Mouse (Mus musculus) MN1 (cell line): ENCODE data around the gene Hsd3b6.
"Not testable (repeated sequence)": the region's sequence is repeated elsewhere in the genome, so short reads cannot be mapped to it uniquely, and the experiment has no call there.

Experiments used
- DNase-seq: peaks from one replicate; pipeline ENCODE4 v3.0.0-alpha.2; 2016; ENCODE audit warnings: low spot score

The Hsd3b6 gene

GRCm38 (mm10) chr3:98814101-98814670 lies at the start of gene Hsd3b6:
Gene Hsd3b6 (minus strand): TSS chr3:98814443.
- DNase-seq = no peak

- DNase-seq = no peak
Observed at GRCm38 (mm10) chr3:98862800-98863199, 48.6 kb upstream of the Hsd3b6 start.

GRCm38 (mm10) chr3:98859576-98859975 lies 45.3 kb upstream of the Hsd3b6 start, which contains the start of gene Hsd3b1:
Gene Hsd3b1 (minus strand): TSS chr3:98859794.
- DNase-seq = no peak

- DNase-seq = no peak
Observed at GRCm38 (mm10) chr3:98858051-98858450, 43.8 kb upstream of the Hsd3b6 start.

- no peak for DNase-seq
Observed at GRCm38 (mm10) chr3:98856892-98857291, 42.6 kb upstream of the Hsd3b6 start.

- DNase-seq = no peak
Observed at GRCm38 (mm10) chr3:98855160-98855559, 40.9 kb upstream of the Hsd3b6 start.

GRCm38 (mm10) chr3:98853685-98854084 lies 39.4 kb upstream of the Hsd3b6 start:
- no peak for DNase-seq

GRCm38 (mm10) chr3:98853051-98853450 lies 38.8 kb upstream of the Hsd3b6 start:
- DNase-seq = no peak

- DNase-seq = no peak
Observed at GRCm38 (mm10) chr3:98852631-98853030, 38.4 kb upstream of the Hsd3b6 start.

- DNase-seq = no peak
Observed at GRCm38 (mm10) chr3:98851853-98852252, 37.6 kb upstream of the Hsd3b6 start.

GRCm38 (mm10) chr3:98850262-98850661 lies 36.0 kb upstream of the Hsd3b6 start:
- no peak for DNase-seq

- no peak for DNase-seq
Observed at GRCm38 (mm10) chr3:98848898-98849297, 34.7 kb upstream of the Hsd3b6 start.

- DNase-seq = not testable (repeated sequence)
Observed at GRCm38 (mm10) chr3:98812653-98813052, 1.6 kb downstream of the Hsd3b6 start.

GRCm38 (mm10) chr3:98805032-98805431 lies 9.2 kb downstream of the Hsd3b6 start:
- not testable (repeated sequence) for DNase-seq

GRCm38 (mm10) chr3:98786551-98786950 lies 27.7 kb downstream of the Hsd3b6 start:
- no peak for DNase-seq

- DNase-seq = no peak
Observed at GRCm38 (mm10) chr3:98782181-98782868, 31.9 kb downstream of the Hsd3b6 start.

- DNase-seq = no peak
Observed at GRCm38 (mm10) chr3:98780921-98781320, 33.3 kb downstream of the Hsd3b6 start.

- no peak for DNase-seq
Observed at GRCm38 (mm10) chr3:98764155-98764554, 50.1 kb downstream of the Hsd3b6 start.

- DNase-seq = no peak
Observed at GRCm38 (mm10) chr3:98756836-98757235, 57.4 kb downstream of the Hsd3b6 start.
